Mouse (Mus musculus): ENCODE results near the gene Trpc1. TPM values are rescaled to one million over a fixed set of nuclear protein-coding genes. Genes with fewer than 3 reads are reported as not detected.

Trpc1 gene
- polyA plus RNA-seq, 1 experiment from 2014 or later = 1.8 TPM

DNA sequence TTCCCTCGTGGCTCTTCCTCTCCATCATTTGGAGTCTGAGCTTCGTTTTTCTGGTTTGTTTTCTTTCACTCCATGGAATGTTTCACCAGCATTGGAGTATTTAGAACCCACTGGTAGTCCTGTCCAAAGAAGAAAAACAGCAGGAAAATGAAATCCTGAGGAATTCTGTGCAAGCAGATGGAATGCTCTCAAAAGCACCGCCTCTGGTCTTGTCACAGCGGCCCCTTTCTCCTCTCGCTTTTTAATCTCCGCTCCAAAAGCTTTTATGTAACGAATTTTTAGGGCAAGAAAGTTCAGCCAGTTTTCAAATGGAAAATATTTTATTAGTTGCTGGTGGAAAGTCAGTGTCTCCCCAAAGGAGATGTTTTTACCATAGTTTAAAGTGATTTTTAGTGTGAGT is 70.2 kb downstream of the Trpc1 start:
- ATAC-seq = no peak
- H3K27me3 ChIP-seq (replicated peaks; ENCODE audit: control insufficient read depth, insufficient read depth, low read length) = no peaks in the 10 kb centered on the region
- H3K27ac ChIP-seq (ENCODE audit: low read depth, low read length) = no peak overlapping the region
- no peak overlapping the region for H3K4me2 ChIP-seq (replicated peaks; ENCODE audit: low read depth)
- 64% methylated on average over 7 of the region's 7 CpGs for WGBS
- no peaks in the 10 kb centered on the region for H3K9me3 ChIP-seq (ENCODE audit: control insufficient read depth)
- no peak overlapping the region for H3K9ac ChIP-seq (ENCODE audit: low read depth, low read length)
- H3K36me3 ChIP-seq (ENCODE audit: control insufficient read depth, insufficient read depth) = no peaks in the 10 kb centered on the region
- no peaks in the 10 kb centered on the region for H3K4me1 ChIP-seq (replicated peaks; ENCODE audit: control insufficient read depth, insufficient read depth, low read length)
- H3K4me3 ChIP-seq (ENCODE audit: low read depth, low read length) = no peak overlapping the region
- TF ChIP-seq CTCF (IDR thresholded peaks at IDR 0.05; ENCODE audit: low read depth) = no peak

DNA sequence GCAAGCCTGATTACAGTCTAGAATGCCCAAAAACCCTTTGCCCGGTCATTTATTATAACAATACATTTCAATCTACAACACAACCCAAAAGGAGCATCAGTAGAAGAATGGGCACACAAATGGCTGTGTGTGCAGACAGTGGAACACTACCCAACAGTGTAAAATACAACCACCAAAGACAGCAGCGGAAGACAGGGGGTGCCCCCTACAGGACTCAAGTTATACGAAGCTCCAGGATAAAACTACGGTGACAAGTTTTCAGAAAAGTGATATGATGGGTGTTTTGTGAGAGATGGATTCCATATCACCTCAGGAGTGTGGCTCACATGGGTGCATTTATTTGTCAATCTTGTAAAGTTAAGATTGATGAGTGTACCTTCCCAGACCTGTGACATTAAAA is 74.2 kb downstream of the Trpc1 start:
- H3K9ac ChIP-seq (ENCODE audit: low read depth, low read length) = no peak overlapping the region
- TF ChIP-seq CTCF (IDR thresholded peaks at IDR 0.05; ENCODE audit: low read depth) = 0 out of 2 replicates have a peak, but pooled peaks have one; percentile 11
- H3K27ac ChIP-seq (ENCODE audit: low read depth, low read length) = no peak overlapping the region
- no peaks in the 10 kb centered on the region for H3K4me1 ChIP-seq (replicated peaks; ENCODE audit: control insufficient read depth, insufficient read depth, low read length)
- H3K4me2 ChIP-seq (replicated peaks; ENCODE audit: low read depth) = no peak overlapping the region
- no peak for ATAC-seq
- H3K36me3 ChIP-seq (ENCODE audit: control insufficient read depth, insufficient read depth) = no peaks in the 10 kb centered on the region
- WGBS = 97% methylated on average over 4 of the region's 4 CpGs
- H3K9me3 ChIP-seq (ENCODE audit: control insufficient read depth) = no peaks in the 10 kb centered on the region
- H3K4me3 ChIP-seq (ENCODE audit: low read depth, low read length) = no peak overlapping the region
- no peaks in the 10 kb centered on the region for H3K27me3 ChIP-seq (replicated peaks; ENCODE audit: control insufficient read depth, insufficient read depth, low read length)

DNA sequence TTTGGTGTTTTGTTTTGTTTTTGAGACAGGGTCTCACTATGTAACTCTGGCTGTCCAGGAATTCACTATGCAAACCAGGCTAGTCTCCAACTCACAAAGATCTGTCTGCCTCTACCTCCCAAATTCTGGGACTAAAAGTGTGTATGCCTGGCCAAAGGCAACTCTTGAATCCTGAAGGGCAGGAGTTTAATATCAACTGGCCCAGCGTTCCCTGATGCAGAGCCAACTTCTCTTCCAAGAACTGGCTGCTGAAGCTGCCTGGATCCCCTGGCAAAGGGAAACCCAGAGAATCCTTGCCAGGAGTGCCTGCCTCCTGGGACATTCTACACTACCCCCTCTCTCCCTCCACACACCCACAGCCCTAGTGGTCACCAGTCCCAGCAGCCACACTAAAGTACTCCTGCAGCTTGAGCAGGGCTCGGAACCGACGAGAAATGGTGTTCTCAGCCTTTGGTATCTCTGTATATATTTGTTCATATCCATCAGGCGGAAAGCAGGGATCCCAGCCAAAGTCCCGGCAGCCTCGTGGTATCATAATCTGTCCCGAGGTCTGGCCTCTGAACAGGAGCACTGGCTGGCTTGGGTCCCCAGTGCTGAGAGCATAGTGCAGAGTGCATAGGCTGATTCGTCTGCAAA is 75.0 kb downstream of the Trpc1 start:
- H3K27ac ChIP-seq (ENCODE audit: low read depth, low read length) = no peak overlapping the region
- WGBS = 61% methylated on average over 9 of the region's 9 CpGs
- no peaks in the 10 kb centered on the region for H3K4me1 ChIP-seq (replicated peaks; ENCODE audit: control insufficient read depth, insufficient read depth, low read length)
- H3K9me3 ChIP-seq (ENCODE audit: control insufficient read depth) = no peaks in the 10 kb centered on the region
- no peak for ATAC-seq
- no peak for TF ChIP-seq CTCF (IDR thresholded peaks at IDR 0.05; ENCODE audit: low read depth)
- H3K4me3 ChIP-seq (ENCODE audit: low read depth, low read length) = no peak overlapping the region
- peak overlapping the region; percentile 30; the same call in 1 of the 2 replicates for H3K4me2 ChIP-seq (replicated peaks; ENCODE audit: low read depth)
- H3K27me3 ChIP-seq (replicated peaks; ENCODE audit: control insufficient read depth, insufficient read depth, low read length) = no peaks in the 10 kb centered on the region
- no peak overlapping the region for H3K9ac ChIP-seq (ENCODE audit: low read depth, low read length)
- no peaks in the 10 kb centered on the region for H3K36me3 ChIP-seq (ENCODE audit: control insufficient read depth, insufficient read depth)

DNA sequence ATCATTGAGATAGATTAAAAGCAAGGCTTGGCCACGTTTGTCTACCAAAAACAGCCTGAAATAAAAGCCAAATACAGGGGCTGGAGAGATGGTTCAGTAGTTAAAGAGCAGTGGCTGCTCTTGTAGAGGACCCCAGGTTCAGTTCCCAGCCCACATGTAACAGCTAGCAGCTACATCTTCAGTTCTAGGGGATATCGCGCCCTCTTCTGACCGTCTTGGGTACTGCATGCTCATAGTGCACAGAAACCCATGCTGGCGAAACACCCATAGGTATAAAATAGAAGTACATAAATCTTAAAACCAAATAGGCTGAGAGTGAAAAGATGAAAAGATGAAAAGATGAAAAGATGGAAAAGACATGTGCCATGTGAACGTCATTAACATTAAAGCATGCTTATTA is 77.4 kb downstream of the Trpc1 start:
- 89% methylated on average over 6 of the region's 6 CpGs for WGBS
- no peak overlapping the region for H3K4me3 ChIP-seq (ENCODE audit: low read depth, low read length)
- H3K9ac ChIP-seq (ENCODE audit: low read depth, low read length) = no peak overlapping the region
- H3K36me3 ChIP-seq (ENCODE audit: control insufficient read depth, insufficient read depth) = no peaks in the 10 kb centered on the region
- no peak for ATAC-seq
- H3K9me3 ChIP-seq (ENCODE audit: control insufficient read depth) = no peaks in the 10 kb centered on the region
- no peaks in the 10 kb centered on the region for H3K4me1 ChIP-seq (replicated peaks; ENCODE audit: control insufficient read depth, insufficient read depth, low read length)
- no peak overlapping the region for H3K4me2 ChIP-seq (replicated peaks; ENCODE audit: low read depth)
- peak; percentile 51 for TF ChIP-seq CTCF (IDR thresholded peaks at IDR 0.05; ENCODE audit: low read depth)
- no peaks in the 10 kb centered on the region for H3K27me3 ChIP-seq (replicated peaks; ENCODE audit: control insufficient read depth, insufficient read depth, low read length)
- H3K27ac ChIP-seq (ENCODE audit: low read depth, low read length) = no peak overlapping the region

DNA sequence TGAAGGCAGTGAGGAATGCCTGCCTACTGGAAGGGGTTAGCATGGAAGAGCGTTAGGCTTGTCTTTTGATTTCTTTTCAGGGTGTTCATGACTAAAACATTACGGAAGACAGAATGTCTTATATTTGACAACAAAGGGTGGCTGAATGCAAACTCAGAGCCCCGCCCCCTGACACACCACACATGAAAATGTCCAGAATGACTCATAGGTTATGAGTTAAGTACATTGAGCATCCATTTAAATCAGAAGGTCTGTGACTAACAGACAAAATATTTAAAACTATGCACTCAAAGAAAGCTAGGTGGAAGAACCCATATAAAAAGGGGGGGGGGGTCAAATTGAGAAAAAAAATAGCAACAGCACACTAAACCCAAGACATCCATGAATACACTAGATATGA is 77.8 kb downstream of the Trpc1 start:
- Histone ChIP-seq H3K9me3 (ENCODE audit: control insufficient read depth) (no peaks in the 10 kb centered on the region), H3K36me3 (ENCODE audit: control insufficient read depth, insufficient read depth) (no peaks in the 10 kb centered on the region), H3K4me1 (replicated peaks; ENCODE audit: control insufficient read depth, insufficient read depth, low read length) (no peaks in the 10 kb centered on the region), H3K4me2 (replicated peaks; ENCODE audit: low read depth) (no peak overlapping the region), H3K27me3 (replicated peaks; ENCODE audit: control insufficient read depth, insufficient read depth, low read length) (no peaks in the 10 kb centered on the region), H3K9ac (ENCODE audit: low read depth, low read length) (no peak overlapping the region), H3K27ac (ENCODE audit: low read depth, low read length) (no peak overlapping the region), H3K4me3 (ENCODE audit: low read depth, low read length) (no peak overlapping the region)
- no peak for ATAC-seq
- 88% methylated on average over 3 of the region's 3 CpGs for WGBS
- no peak for TF ChIP-seq CTCF (IDR thresholded peaks at IDR 0.05; ENCODE audit: low read depth)

DNA sequence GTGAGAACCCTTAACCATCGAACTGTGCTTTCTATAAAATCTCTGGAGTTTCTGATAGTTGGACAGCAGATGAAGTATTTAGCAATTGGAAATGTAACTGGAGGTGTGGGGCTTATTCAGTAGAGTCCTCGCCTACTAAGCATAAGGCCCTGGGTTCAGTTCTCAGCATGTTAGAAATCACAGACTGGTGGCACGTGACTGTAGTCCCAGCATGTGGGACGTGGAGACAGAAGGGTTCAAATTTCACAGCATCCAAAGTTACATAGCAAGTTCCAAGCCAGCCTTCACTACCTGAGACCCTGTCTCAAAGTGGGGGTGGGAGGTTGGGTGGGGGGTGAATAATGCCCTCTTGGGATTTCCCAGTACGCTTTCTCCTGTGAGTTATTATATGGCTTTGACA is 81.9 kb downstream of the Trpc1 start:
- H3K4me2 ChIP-seq (replicated peaks; ENCODE audit: low read depth) = no peak overlapping the region
- H3K9ac ChIP-seq (ENCODE audit: low read depth, low read length) = no peak overlapping the region
- no peak for TF ChIP-seq CTCF (IDR thresholded peaks at IDR 0.05; ENCODE audit: low read depth)
- H3K4me1 ChIP-seq (replicated peaks; ENCODE audit: control insufficient read depth, insufficient read depth, low read length) = no peaks in the 10 kb centered on the region
- no peak overlapping the region for H3K27ac ChIP-seq (ENCODE audit: low read depth, low read length)
- WGBS = 74% methylated on average over 5 of the region's 5 CpGs
- no peak overlapping the region for H3K4me3 ChIP-seq (ENCODE audit: low read depth, low read length)
- ATAC-seq = no peak
- H3K36me3 ChIP-seq (ENCODE audit: control insufficient read depth, insufficient read depth) = no peaks in the 10 kb centered on the region
- no peaks in the 10 kb centered on the region for H3K27me3 ChIP-seq (replicated peaks; ENCODE audit: control insufficient read depth, insufficient read depth, low read length)
- H3K9me3 ChIP-seq (ENCODE audit: control insufficient read depth) = no peaks in the 10 kb centered on the region

DNA sequence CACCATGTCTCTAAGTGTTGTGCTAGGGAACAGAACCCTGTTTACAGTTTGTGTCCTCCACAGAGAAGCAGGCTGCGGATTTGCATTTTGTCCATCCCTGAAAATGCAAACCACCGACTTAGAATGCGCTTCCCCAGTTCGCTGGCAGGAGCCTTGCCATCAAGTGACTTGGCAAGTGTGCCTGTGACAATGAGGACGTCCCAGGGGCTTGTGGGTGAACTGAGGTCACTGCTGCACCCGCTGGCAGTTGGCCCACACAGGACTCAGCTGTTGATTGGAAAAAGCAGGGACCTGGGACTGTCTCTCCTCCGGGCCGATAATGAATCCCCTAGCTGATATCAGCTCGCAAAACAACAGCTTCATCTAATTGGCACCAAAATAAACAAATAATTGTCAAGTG is 82.3 kb downstream of the Trpc1 start:
- H3K4me2 ChIP-seq (replicated peaks; ENCODE audit: low read depth) = no peak overlapping the region
- no peak overlapping the region for H3K9ac ChIP-seq (ENCODE audit: low read depth, low read length)
- 52% methylated on average over 9 of the region's 9 CpGs for WGBS
- H3K27ac ChIP-seq (ENCODE audit: low read depth, low read length) = no peak overlapping the region
- H3K4me1 ChIP-seq (replicated peaks; ENCODE audit: control insufficient read depth, insufficient read depth, low read length) = no peaks in the 10 kb centered on the region
- no peaks in the 10 kb centered on the region for H3K36me3 ChIP-seq (ENCODE audit: control insufficient read depth, insufficient read depth)
- H3K27me3 ChIP-seq (replicated peaks; ENCODE audit: control insufficient read depth, insufficient read depth, low read length) = no peaks in the 10 kb centered on the region
- no peak for TF ChIP-seq CTCF (IDR thresholded peaks at IDR 0.05; ENCODE audit: low read depth)
- H3K9me3 ChIP-seq (ENCODE audit: control insufficient read depth) = no peaks in the 10 kb centered on the region
- H3K4me3 ChIP-seq (ENCODE audit: low read depth, low read length) = no peak overlapping the region
- no peak for ATAC-seq

All from intestine, postnatal 0 days (tissue).